Mouse (Mus musculus) embryonic stem cell, embryonic (primary cell): ENCODE results near the gene Igsf11.

Experiments used
- CTCF ChIA-PET, 4 experiments: fragments of 300-600 bp in 2 of 4; fragments of 350-600 bp in 2 of 4; sonication (Branson Sonifier 250); formaldehyde crosslinking; loops; one replicate each; lab custom pipeline; 2022; ENCODE audit warnings: inconsistent platforms in 2 of 4; lab: Charles Lee
- POLR2A ChIA-PET, 4 experiments: fragments of 300-600 bp in 2 of 4; fragments of 350-600 bp in 2 of 4; sonication (Branson Sonifier 250); formaldehyde crosslinking; loops; one replicate each; lab custom pipeline; 2022; ENCODE audit warnings: antibody characterized with exemption in 4 of 4, inconsistent platforms in 1 of 4; lab: Charles Lee

The Igsf11 gene

DNA sequence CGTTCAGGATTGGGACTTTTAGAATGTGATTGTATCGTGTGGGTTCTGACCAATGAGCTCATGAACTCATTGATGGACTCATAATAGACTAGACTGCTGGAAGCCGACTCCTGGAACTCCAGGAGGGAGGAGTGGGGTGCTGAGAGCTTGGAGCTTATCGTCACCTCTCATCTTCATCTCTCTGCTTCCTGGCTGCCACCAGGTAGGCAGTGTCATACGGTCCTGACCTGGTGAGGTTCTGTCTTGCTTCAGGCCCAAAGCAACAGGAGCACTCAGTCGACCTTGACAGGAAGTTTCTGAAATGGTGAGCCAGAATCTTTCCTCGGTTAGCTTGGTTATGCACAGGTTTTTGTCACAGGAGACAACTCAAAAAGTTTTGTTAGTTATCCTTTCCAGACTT lies at the start of gene Igsf11:
TSS of gene Igsf11 (plus strand) at position 301 of the 400 bp plus-strand sequence.
- ChIA-PET CTCF (no interaction called here), POLR2A (no interaction called here)

DNA sequence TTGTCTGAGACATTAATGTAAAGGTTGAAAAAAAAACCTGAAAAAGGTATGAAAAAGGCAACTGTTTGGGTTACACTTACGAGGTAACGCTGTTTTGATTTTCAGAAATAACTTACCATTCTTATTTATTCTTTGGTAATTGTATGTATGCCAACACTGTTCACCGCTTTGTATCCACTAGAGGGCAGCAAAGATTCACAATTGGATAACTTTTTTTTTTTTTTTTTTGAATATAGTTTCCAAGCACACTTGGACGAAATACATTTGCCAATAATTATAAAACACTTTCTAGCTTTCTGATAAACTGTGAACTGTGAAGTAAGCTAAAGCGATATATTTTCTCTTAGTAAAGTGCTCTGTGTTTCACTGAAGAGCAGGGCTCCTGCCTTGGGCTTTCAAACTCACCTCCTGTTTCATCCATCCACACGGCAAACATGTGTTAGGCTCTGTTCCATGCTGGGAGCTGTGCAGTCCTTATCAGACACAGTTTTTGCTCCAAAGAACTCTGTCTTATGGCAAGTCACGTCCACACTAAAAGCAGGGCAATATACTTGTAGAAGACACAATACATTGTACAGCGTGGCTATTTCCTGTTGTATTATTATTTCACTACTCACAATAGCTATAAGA lies 34.2 kb upstream of the Igsf11 start:
- ChIA-PET POLR2A (interaction anchor here in 2 of 4 experiments (0.6 to 0.7 kb wide), 2 partner anchors 29 to 245 kb away, joined by 3 to 4 read pairs; no protein-coding TSS in a partner anchor), CTCF (interaction anchor here in 3 of 4 experiments (0.6 to 1.6 kb wide), 8 partner anchors 12 to 1118 kb away, joined by 3 to 8 read pairs (median 4); no protein-coding TSS in a partner anchor)

DNA sequence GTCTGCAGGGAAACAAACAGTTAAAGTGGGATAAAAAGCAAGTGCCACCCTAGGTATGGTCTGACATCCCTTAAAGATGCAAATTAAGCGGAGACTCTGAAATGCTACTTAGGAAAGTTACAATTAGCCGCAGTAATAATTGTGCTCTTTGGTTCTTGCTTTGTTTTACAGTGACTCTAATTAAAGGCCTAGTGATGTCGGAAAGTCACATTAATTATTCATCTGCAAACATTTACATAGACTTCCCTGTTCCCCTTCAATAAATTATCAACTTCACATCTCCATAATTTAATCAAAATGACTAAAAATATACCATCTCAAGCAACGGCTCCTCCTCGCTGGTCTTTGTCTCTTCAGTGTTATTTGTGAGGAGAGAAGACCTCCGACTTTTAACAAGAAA lies 31.9 kb upstream of the Igsf11 start:
- POLR2A ChIA-PET = no interaction called here
- CTCF ChIA-PET = no interaction called here

DNA sequence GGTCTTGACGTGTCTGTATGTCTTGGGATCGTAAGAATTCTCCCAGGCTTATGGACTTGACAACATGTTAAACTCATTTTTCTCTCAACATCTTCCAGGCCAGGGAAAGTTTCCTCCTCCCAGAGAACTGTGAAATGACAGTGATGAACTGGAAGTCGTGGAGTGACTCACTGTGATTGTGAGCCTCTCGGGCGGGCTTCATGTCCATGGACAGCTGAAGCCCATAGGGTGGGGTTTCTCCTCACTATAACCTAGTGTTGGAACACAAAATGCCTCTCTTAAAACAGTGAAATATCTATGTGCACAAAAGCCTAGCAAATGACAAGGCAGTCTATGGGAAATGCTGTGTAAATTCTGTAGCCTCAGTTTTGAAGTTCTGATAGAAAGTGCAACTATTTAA lies 28.1 kb upstream of the Igsf11 start:
- POLR2A ChIA-PET = no interaction called here
- CTCF ChIA-PET = no interaction called here

DNA sequence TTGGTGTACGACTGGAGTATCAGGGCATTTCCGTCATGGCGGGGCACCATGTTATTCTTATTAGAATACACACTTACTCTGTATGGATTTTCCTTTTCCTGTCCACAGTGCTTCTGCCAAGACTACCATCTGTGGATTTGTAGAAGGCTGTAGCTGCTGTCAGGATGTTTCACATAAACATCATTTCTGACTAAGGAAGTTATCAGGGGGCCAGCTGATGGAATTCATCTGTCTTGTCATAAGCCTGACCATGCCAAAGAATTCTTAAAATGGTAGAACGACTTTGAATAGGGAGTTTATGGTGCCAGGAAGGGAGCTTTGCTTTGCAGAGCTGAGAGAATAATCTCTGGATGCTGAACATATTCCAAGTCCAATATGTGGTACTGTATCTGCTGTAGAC lies 19.2 kb upstream of the Igsf11 start:
- ChIA-PET CTCF (no interaction called here), POLR2A (no interaction called here)

DNA sequence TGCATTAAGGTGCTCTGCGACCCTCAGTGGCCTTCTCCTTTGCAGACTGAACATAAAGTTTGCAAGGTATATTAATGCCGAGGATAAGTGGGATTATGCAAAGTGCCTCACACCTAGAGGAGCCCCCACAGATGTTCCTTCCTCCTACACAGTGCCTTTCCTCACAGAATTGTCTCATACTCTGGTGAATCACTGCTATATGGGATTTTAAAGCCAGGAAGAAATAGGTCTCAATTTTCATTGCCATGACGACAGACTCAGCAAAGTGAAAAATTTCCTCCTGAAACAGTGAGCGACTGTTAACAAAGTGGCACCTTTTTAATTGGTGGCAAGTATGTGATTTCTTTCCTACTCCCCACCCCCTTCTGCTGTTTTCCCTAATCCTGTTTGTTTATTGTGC lies 18.0 kb upstream of the Igsf11 start:
- ChIA-PET CTCF (no interaction called here), POLR2A (no interaction called here)

DNA sequence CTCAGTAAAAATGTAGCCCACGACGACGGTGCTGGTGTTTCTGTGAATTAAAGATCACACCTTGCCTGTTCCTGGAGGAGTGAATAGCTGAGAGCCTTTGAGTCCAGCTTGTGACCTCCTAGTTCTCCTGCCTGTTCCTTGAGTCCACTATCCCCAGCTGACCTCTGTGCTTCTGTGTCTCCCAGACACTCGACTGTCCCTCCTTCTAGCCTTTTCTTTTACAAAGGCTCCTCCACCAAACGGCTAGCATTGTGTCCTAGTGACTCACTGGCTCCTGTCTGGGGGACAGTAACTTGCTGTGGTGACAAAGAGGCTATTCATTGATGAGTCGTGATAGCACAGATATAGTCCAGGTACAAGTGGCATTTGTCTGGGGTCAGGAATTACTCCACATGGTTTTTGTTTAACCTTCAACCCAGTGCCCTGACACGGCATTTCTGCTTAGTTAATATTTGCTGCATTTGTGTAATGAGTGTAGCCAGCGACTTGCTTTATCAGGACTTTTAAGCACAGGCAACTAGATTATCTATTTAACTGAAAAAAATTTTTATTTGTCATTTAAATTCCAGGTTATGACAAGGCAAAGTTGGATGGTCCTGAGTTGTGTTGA lies 6.5 kb downstream of the Igsf11 start:
- ChIA-PET POLR2A (interaction anchor here in 1 of 4 experiments (0.6 to 1.0 kb wide), 2 partner anchors 27 to 43 kb away, joined by 3 read pairs; no protein-coding TSS in a partner anchor), CTCF (interaction anchor here in 2 of 4 experiments (0.6 to 1.6 kb wide), 2 partner anchors 150 to 158 kb away, joined by 4 to 9 read pairs; no protein-coding TSS in a partner anchor)

DNA sequence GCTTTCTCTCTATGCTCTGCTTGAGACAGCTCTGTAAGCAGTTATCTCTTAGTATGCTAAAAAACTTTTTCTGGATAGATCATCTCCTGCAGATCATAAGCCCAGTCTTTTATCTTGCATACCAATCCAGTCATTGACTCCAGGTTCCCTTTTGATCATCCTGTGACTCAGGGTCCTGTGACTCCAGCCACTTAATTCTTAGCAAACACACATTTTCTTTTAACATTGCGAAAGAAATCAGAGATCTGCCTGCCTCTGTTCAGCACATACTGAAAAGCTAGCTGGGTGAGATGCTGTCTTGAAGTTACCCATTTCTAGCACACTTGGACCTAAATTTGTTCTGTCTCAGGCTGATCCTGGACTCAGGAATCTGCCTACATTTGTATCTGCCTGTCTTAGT lies 7.6 kb downstream of the Igsf11 start:
- CTCF ChIA-PET = no interaction called here
- POLR2A ChIA-PET = no interaction called here

DNA sequence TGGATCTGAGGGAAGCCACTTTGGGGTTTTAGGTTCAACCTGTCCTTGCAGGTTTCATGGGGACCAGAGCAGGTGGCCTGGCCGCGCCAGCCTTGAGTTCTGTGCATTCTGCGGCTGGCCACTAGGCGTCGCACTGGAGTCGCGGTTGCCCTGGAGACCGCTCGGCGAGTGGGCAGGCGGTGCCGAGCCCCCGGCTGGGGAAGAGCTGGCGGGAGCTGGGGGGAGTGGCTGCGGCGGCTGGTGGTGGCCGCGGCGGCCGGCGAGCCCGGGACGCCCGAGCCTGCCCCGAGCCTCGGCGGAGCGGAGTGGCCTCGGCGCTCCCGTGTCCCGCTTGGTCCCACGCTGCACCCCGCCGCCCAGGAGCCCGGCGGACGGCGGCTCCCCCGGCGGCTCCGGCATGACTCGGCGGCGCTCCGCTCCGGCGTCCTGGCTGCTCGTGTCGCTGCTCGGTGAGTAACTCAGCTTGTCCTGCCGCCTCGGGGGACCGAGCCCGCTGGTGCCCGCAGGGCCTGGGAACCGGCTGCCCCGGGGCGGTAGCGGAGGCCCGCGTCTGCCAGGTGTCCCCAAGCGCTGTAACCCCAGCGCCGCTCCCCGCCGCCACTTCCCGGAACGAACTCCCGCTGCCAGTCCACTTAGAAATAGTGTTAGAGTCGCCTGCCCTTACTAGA lies 9.8 kb downstream of the Igsf11 start:
- POLR2A ChIA-PET = interaction anchor here in 3 of 4 experiments (0.6 to 0.8 kb wide), 3 partner anchors 43 to 260 kb away, joined by 3 to 4 read pairs (median 3); no protein-coding TSS in a partner anchor
- CTCF ChIA-PET = interaction anchor here (0.6 to 1.7 kb wide), 24 partner anchors 15 to 293 kb away, joined by 3 to 9 read pairs (median 3); no protein-coding TSS in a partner anchor

DNA sequence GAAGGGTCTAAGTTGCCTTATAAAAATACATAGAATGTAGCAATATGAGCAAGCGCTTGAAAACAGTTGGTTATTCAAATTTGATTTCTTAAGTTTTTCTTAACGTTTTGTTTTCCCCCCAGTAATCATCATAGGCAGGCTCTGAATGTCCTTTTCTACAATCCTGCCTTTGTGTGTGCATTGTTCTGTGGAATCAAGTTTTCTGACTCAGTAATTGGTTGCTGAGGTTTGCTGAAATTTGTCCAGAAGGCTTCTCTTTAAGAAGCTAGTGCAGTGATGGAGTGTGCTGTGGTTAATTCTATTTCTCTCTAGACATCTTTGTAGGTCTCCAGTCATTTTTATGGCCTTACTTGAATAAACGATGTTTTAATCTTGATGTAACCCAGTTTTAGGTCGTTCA lies 10.5 kb downstream of the Igsf11 start:
- ChIA-PET POLR2A (interaction anchor here in 2 of 4 experiments (0.6 to 0.8 kb wide), 2 partner anchors 12 to 42 kb away, joined by 3 read pairs; no protein-coding TSS in a partner anchor), CTCF (interaction anchor here in 3 of 4 experiments (1.1 to 1.7 kb wide), 4 partner anchors 17 to 154 kb away, joined by 3 to 5 read pairs (median 4); no protein-coding TSS in a partner anchor)

DNA sequence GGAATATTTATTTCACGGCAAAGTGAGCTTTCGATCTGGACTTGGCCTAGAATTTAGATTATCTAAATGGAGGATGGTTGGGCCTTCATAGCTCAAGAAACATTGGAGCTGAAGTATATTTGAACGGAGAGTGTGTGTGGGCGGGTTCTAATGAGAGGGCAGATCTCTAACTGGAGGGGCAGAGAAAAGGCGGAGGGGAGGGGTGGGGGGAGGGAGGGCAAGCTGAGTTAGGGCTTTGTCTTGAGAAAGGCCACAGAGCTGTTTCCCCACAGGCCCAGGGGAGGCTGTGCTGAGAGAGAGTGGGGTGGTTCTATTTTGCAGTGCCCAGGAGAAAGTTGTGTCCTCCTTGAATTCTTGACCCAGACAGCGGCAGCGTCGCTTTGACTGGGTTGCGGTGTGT lies 11.7 kb downstream of the Igsf11 start:
- ChIA-PET POLR2A (interaction anchor here in 1 of 4 experiments (0.6 kb wide), 1 partner anchor 980 kb away, joined by 3 read pairs; no protein-coding TSS in a partner anchor), CTCF (no interaction called here)

DNA sequence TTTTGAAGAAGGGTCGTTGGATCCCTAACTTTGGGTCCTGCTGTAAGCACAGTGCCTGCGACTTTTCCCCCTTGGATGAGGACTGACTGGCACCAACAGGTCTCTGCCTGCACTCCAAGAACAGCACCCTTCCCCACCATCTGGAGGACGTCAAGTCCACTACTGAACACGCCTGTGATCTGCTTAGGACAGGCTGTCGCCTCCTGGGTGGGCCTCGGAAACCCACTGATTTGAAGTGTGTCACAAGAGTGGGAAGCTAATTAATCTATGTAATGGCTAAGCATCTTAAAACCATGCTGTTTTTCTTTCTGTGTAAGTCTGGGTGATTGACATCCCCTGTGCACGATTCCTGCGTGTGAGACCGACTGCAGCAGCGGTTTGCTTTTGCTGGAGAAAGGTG lies 13.4 kb downstream of the Igsf11 start:
- ChIA-PET POLR2A (no interaction called here), CTCF (interaction anchor here in 1 of 4 experiments (0.6 kb wide), 1 partner anchor 1565 kb away, joined by 3 read pairs; no protein-coding TSS in a partner anchor)

DNA sequence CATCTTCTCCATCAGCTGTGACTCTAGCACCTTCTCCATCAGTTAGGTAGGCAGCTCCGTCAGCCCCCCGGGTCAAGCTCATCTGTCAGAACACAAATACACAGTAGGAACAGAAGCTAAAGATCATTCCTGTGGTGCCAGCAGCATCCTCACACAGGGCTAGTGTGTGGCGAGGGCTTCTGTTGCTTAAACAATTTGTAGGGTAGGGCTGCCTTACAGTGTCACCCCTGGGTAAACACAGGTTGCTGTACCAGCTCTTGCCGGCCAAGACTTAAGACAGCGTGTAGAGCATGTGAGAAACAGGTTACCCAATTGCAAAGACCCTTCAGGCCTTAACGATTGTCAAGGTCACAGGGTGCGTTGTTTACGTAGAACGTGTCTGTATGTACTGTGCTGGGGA lies 15.8 kb downstream of the Igsf11 start:
- POLR2A ChIA-PET = interaction anchor here in 1 of 4 experiments (0.7 kb wide), 2 partner anchors 109 to 288 kb away, joined by 3 to 4 read pairs; no protein-coding TSS in a partner anchor
- CTCF ChIA-PET = interaction anchor here in 1 of 4 experiments (0.7 kb wide), 1 partner anchor 1339 kb away, joined by 3 read pairs; no protein-coding TSS in a partner anchor

DNA sequence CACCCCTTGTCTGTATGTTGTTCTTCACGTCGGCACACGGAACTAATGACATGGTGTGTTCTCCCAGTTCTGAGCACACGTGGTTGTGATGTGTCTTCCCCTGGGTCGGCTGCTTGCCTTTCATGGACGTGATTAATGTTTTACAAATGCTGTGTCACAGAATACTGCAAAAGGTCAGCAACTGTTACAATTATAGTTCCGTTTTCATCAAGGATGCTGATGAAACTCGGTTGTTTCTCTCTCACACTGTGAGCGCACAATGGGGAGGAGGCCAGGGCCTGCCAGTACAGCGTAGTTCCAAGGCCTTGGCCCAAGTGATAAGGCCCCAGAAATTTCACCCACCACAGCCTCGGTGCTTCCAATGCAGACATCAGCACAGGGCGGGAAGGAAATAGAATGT lies 17.0 kb downstream of the Igsf11 start:
- POLR2A ChIA-PET = no interaction called here
- CTCF ChIA-PET = no interaction called here

DNA sequence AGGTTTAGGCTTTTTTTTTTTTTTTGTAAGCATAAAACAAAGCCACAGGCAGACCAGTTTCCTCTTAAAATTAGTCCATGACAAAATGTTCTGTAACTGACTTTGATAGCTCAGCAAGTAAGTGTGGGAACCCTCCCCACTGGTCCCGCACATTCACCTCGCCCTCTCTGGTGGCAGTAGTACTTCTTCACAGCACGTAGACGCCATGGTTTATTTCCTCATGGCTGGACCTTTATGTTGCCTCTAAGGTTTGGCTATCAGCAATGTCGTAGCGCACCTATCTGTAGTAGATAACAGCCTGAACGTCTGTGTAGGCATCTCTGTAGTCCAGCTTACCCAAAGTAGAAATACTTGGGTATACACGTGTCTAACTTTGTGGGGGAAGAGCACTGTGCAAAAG lies 17.6 kb downstream of the Igsf11 start:
- POLR2A ChIA-PET = no interaction called here
- CTCF ChIA-PET = no interaction called here

DNA sequence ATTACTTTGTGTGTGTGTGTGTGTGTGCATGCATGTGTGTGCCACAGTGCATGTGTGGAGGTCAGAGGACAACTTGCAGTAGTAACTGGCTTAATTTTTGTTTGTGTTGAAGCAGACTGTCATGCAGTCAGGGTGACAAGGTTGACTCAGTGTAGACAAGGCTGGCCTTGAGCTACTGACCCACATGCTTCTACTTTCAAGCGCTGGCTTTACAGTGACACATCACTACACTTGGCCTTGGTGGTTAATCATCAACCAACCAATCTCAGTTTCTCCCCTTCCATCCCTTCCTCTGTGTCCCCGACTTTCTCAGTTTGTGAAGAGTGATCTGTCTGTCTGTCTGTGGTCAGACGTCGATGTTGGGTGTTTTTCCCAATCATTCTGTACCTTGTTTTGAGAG lies 23.0 kb downstream of the Igsf11 start:
- CTCF ChIA-PET = no interaction called here
- POLR2A ChIA-PET = interaction anchor here in 1 of 4 experiments (1.4 kb wide), 1 partner anchor 12 kb away, joined by 3 read pairs; no protein-coding TSS in a partner anchor

DNA sequence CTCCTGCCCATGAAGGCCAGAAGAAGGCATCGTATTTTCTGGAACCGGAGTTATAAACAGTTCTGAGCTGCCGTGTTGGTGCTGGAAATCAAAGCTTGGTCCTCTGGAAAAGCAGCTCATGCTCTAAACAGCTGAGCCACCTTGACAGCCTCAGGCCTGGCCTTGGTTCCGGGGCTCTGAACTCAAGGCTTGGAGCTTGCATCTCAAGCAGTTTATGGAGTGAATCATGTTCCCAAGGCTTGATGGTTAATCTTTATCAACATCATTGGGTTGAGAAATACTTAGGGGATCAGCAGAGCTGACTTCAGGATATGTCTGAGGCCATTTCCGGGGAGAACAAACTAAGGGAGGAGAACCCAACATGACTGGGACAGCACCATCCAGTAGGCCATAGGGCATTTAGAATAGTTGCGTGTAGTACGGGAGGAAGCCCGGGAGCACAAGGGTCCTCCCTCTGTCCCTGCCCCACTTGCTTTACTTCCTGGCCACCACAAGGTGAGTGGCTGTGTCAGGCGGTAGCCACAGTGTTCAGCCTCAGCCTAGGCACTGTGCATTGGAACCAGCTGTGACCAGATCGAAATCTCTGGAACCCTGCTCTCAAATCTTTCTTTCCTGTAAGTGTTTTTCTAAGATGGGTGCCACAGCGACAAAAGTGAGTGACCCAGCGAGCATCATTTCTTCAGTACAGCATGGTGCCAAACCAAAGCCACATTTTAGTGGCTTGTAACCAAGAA lies 23.7 kb downstream of the Igsf11 start:
- ChIA-PET POLR2A (no interaction called here), CTCF (no interaction called here)

DNA sequence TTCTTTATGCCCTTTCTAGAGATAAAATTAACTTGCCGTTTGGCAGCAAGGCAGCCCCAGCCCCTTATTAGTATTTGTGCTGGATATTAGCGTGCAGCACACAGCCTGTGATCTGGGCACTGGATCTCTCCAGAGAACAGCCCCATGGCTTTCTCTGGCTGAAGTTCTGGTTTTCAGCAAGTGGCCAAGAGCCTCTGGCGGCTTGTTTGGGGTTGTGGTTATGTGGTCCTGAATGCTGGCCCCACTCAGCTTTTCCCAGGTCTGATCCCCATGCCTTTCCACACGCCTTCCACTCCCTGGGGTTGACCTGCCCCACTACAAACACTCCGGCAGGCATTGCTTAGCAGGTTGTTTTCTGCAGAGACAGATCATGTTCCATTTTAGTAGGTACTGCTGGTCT lies 24.4 kb downstream of the Igsf11 start:
- ChIA-PET CTCF (interaction anchor here in 1 of 4 experiments (1.0 kb wide), 1 partner anchor 15 kb away, joined by 3 read pairs; no protein-coding TSS in a partner anchor), POLR2A (no interaction called here)

DNA sequence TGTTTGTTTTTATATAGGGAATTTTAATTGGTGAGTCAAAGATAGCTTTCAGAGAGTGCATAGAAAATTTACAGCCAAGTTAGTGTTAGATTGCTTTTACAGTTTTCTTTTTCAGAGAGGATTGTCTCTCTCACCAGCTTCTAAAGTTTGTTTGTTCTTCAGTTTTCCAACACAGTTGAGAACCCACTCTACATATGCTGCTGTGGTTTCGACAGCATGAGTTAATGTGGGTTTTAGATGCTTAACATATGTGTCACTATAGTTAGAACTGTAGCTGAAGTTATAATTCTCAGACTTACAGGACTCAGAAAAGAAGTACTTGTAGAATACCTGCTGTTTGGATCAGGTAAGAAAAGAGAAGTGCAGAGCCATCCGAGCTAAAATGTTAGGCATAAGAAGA lies 25.6 kb downstream of the Igsf11 start:
- POLR2A ChIA-PET = no interaction called here
- CTCF ChIA-PET = interaction anchor here in 1 of 4 experiments (1.0 kb wide), 1 partner anchor 16 kb away, joined by 3 read pairs; no protein-coding TSS in a partner anchor
